Mouse (Mus musculus): ENCODE measurements around the gene Esyt2. TPM values are rescaled to one million over a fixed set of nuclear protein-coding genes. Genes with fewer than 3 reads are reported as not detected.

Esyt2 gene
- total and polyA plus RNA-seq, 2 experiments from 2014 or later: 7.4 to 32.2 TPM

DNA sequence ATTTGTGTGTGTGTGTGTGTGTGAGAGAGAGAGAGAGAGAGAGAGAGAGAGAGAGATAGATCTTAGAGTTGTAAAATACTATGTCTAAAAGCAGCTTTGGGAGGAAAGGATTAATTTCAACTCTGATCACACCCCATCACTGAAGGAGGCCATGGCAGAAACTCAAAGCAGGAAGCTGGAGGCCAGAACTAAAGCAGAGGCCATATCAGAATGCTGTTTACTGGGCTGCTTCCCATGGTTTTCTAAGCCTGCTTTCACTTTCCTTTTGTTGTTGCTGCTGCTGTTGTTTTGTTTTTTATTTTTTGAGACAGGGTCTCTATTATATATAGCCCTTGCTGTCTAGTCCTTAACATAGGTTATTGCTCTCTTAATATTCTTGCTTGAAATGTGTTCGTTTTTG, 135.5 kb downstream of the Esyt2 start:
- H3K4me3 ChIP-seq (ENCODE audit: low read depth, low read length): no peak overlapping the region
- WGBS: 89% methylated on average over 1 of the region's 1 CpGs
- ATAC-seq (ENCODE audit: insufficient read depth, low read depth): no peak
- no peaks in the 10 kb centered on the region for H3K9me3 ChIP-seq (replicated peaks; ENCODE audit: control insufficient read depth, low read length)
- no peaks in the 10 kb centered on the region for H3K4me1 ChIP-seq (ENCODE audit: control insufficient read depth, insufficient read depth)
- no peak overlapping the region for H3K4me2 ChIP-seq (ENCODE audit: low read depth, low read length)
- no peak overlapping the region for H3K27ac ChIP-seq (ENCODE audit: low read depth)
- no peak overlapping the region for H3K9ac ChIP-seq (replicated peaks; ENCODE audit: low read depth, low read length)
- TF ChIP-seq EP300 (IDR thresholded peaks at IDR 0.05; ENCODE audit: low read depth) (no peak), CTCF (IDR thresholded peaks at IDR 0.05; ENCODE audit: low read depth) (no peak)
- H3K27me3 ChIP-seq (ENCODE audit: control insufficient read depth, insufficient read depth, low read length): no peaks in the 10 kb centered on the region
- peaks cover 41% of the 10 kb centered on the region for H3K36me3 ChIP-seq (replicated peaks; ENCODE audit: control insufficient read depth, insufficient read depth, low read length)
- no peak for DNase-seq (ENCODE audit: low spot score)

DNA sequence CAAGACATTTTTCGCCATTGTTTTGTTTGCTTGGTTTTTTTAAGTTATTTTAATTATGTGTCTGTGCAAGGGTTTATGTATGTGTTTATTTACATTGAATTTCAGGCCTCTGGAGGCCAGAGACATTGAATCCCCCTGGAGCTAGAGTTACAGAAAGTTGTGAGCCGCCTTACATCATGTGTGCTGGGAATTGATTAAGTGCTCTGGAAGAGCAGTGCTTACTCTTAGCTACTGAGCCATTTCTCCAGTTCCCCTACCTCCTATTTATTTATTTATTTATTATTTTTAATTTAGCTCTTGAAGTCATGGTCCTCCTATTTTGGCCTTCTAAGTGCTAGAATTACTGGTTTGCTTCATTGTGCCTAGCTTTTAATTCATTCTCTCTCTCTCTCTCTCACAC, 140.7 kb downstream of the Esyt2 start:
- no peak for ATAC-seq (ENCODE audit: insufficient read depth, low read depth)
- TF ChIP-seq EP300 (IDR thresholded peaks at IDR 0.05; ENCODE audit: low read depth): no peak
- TF ChIP-seq CTCF (IDR thresholded peaks at IDR 0.05; ENCODE audit: low read depth): no peak
- WGBS: 90% methylated on average over 2 of the region's 2 CpGs
- DNase-seq (ENCODE audit: low spot score): no peak
- Histone ChIP-seq H3K27me3 (ENCODE audit: control insufficient read depth, insufficient read depth, low read length) (no peaks in the 10 kb centered on the region), H3K4me1 (ENCODE audit: control insufficient read depth, insufficient read depth) (no peaks in the 10 kb centered on the region), H3K9me3 (replicated peaks; ENCODE audit: control insufficient read depth, low read length) (no peaks in the 10 kb centered on the region), H3K36me3 (replicated peaks; ENCODE audit: control insufficient read depth, insufficient read depth, low read length) (peaks cover 67% of the 10 kb centered on the region), H3K4me3 (ENCODE audit: low read depth, low read length) (no peak overlapping the region), H3K9ac (replicated peaks; ENCODE audit: low read depth, low read length) (no peak overlapping the region), H3K27ac (ENCODE audit: low read depth) (no peak overlapping the region), H3K4me2 (ENCODE audit: low read depth, low read length) (no peak overlapping the region)

DNA sequence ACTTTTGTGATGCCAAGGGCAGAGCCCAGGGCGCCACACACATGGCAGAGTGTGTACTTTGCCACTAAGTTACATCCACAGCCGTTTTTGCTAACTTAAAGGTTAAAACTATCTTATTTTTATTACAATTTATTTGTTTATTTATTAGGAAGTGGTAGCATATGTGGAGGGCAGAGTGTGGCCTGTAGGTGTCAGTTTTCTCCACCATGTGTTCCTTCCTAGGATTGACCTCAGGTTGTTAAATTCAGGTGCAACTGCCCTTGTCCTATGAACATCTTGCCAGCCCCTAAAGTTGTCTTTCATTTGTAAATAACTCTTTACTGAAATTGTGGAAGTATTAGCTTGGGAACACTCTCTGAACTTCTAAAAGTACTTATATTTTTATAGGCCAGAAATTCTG, 144.4 kb downstream of the Esyt2 start:
- no peak for DNase-seq (ENCODE audit: low spot score)
- no peak overlapping the region for H3K4me3 ChIP-seq (ENCODE audit: low read depth, low read length)
- no peak overlapping the region for H3K9ac ChIP-seq (replicated peaks; ENCODE audit: low read depth, low read length)
- no peaks in the 10 kb centered on the region for H3K27me3 ChIP-seq (ENCODE audit: control insufficient read depth, insufficient read depth, low read length)
- no peak for ATAC-seq (ENCODE audit: insufficient read depth, low read depth)
- H3K9me3 ChIP-seq (replicated peaks; ENCODE audit: control insufficient read depth, low read length): no peaks in the 10 kb centered on the region
- 87% methylated on average over 2 of the region's 2 CpGs for WGBS
- H3K4me2 ChIP-seq (ENCODE audit: low read depth, low read length): no peak overlapping the region
- H3K4me1 ChIP-seq (ENCODE audit: control insufficient read depth, insufficient read depth): no peaks in the 10 kb centered on the region
- peaks cover 72% of the 10 kb centered on the region for H3K36me3 ChIP-seq (replicated peaks; ENCODE audit: control insufficient read depth, insufficient read depth, low read length)
- H3K27ac ChIP-seq (ENCODE audit: low read depth): no peak overlapping the region
- TF ChIP-seq EP300 (IDR thresholded peaks at IDR 0.05; ENCODE audit: low read depth) (no peak), CTCF (IDR thresholded peaks at IDR 0.05; ENCODE audit: low read depth) (no peak)

DNA sequence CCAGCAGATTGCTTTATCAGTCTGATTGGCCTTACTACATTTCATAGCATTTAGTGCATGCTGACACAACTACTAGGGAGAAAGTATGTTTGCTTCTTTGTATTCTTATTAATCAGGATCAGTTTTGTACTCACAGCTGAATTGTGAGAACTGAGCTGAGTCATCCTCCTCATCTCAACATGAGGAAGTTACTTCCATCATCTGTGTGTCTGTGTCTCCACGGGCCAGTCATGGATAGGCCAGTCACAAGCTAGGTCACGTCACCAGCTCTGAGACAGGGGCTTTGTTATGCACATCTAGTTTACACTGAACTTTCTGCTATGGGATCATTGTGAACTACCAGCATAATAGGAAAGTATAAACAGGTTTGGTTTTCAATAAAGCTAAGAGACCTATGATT, 152.7 kb downstream of the Esyt2 start:
- Histone ChIP-seq H3K27ac (ENCODE audit: low read depth) (no peak overlapping the region), H3K4me3 (ENCODE audit: low read depth, low read length) (no peak overlapping the region), H3K9ac (replicated peaks; ENCODE audit: low read depth, low read length) (no peak overlapping the region), H3K27me3 (ENCODE audit: control insufficient read depth, insufficient read depth, low read length) (no peaks in the 10 kb centered on the region), H3K9me3 (replicated peaks; ENCODE audit: control insufficient read depth, low read length) (no peaks in the 10 kb centered on the region), H3K36me3 (replicated peaks; ENCODE audit: control insufficient read depth, insufficient read depth, low read length) (peaks cover 35% of the 10 kb centered on the region), H3K4me1 (ENCODE audit: control insufficient read depth, insufficient read depth) (no peaks in the 10 kb centered on the region), H3K4me2 (ENCODE audit: low read depth, low read length) (no peak overlapping the region)
- no peak for TF ChIP-seq CTCF (IDR thresholded peaks at IDR 0.05; ENCODE audit: low read depth)
- no peak for TF ChIP-seq EP300 (IDR thresholded peaks at IDR 0.05; ENCODE audit: low read depth)
- WGBS: 90% methylated on average over 2 of the region's 2 CpGs
- ATAC-seq (ENCODE audit: insufficient read depth, low read depth) (no peak), DNase-seq (ENCODE audit: low spot score) (no peak)

DNA sequence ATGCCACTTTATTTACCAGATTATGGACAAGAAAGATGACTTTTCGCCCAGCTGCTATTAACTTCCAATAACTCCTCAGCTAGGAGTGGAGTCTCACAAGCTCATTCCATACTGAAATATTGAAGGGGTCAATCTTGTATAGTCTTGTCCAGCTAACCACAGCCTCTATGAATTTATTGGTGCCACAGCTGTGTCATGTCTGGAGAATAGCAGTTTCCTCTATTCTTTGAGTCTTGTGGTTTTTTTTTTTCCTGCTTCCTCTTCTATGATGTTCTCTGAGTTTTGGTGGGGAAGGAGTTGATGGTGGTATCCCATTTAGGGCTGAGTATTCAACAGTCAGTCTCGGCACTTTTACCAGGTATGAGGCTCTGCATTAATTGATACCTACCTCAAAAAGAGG, 154.2 kb downstream of the Esyt2 start:
- DNase-seq (ENCODE audit: low spot score) (no peak), ATAC-seq (ENCODE audit: insufficient read depth, low read depth) (no peak)
- 87% methylated on average over 2 of the region's 2 CpGs for WGBS
- Histone ChIP-seq H3K9me3 (replicated peaks; ENCODE audit: control insufficient read depth, low read length) (no peaks in the 10 kb centered on the region), H3K27ac (ENCODE audit: low read depth) (no peak overlapping the region), H3K4me2 (ENCODE audit: low read depth, low read length) (no peak overlapping the region), H3K36me3 (replicated peaks; ENCODE audit: control insufficient read depth, insufficient read depth, low read length) (peaks cover 34% of the 10 kb centered on the region), H3K9ac (replicated peaks; ENCODE audit: low read depth, low read length) (no peak overlapping the region), H3K4me3 (ENCODE audit: low read depth, low read length) (no peak overlapping the region), H3K27me3 (ENCODE audit: control insufficient read depth, insufficient read depth, low read length) (no peaks in the 10 kb centered on the region), H3K4me1 (ENCODE audit: control insufficient read depth, insufficient read depth) (no peaks in the 10 kb centered on the region)
- no peak for TF ChIP-seq EP300 (IDR thresholded peaks at IDR 0.05; ENCODE audit: low read depth)
- TF ChIP-seq CTCF (IDR thresholded peaks at IDR 0.05; ENCODE audit: low read depth): no peak

DNA sequence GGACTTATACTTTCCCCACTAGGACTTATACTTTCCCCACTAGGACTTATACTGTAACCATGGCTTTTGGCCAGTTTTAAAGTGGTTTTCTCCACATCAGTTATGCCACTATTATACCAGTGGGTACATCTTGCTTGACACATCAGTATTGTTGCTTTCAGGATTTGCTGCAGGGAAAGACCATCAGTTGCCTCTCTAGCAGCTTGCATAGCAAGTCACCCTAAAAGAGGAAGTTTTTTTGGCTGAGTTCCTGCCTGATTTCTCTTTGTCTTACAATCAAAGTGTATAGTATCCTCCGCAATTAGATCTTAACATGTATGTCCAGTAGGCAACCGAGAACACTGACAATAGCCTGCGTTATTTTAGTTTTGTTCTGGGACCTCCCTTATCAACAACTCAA, 155.1 kb downstream of the Esyt2 start:
- ATAC-seq (ENCODE audit: insufficient read depth, low read depth) (no peak), DNase-seq (ENCODE audit: low spot score) (no peak)
- H3K4me2 ChIP-seq (ENCODE audit: low read depth, low read length): no peak overlapping the region
- H3K27me3 ChIP-seq (ENCODE audit: control insufficient read depth, insufficient read depth, low read length): no peaks in the 10 kb centered on the region
- no peak overlapping the region for H3K27ac ChIP-seq (ENCODE audit: low read depth)
- no peak overlapping the region for H3K9ac ChIP-seq (replicated peaks; ENCODE audit: low read depth, low read length)
- no peak overlapping the region for H3K4me3 ChIP-seq (ENCODE audit: low read depth, low read length)
- 79% methylated on average over 3 of the region's 3 CpGs for WGBS
- no peak for TF ChIP-seq EP300 (IDR thresholded peaks at IDR 0.05; ENCODE audit: low read depth)
- no peak for TF ChIP-seq CTCF (IDR thresholded peaks at IDR 0.05; ENCODE audit: low read depth)
- peaks cover 41% of the 10 kb centered on the region for H3K36me3 ChIP-seq (replicated peaks; ENCODE audit: control insufficient read depth, insufficient read depth, low read length)
- H3K9me3 ChIP-seq (replicated peaks; ENCODE audit: control insufficient read depth, low read length): no peaks in the 10 kb centered on the region
- no peaks in the 10 kb centered on the region for H3K4me1 ChIP-seq (ENCODE audit: control insufficient read depth, insufficient read depth)
